ENCODE assay signal across 20 mouse cellular contexts in the genomic region with DNA sequence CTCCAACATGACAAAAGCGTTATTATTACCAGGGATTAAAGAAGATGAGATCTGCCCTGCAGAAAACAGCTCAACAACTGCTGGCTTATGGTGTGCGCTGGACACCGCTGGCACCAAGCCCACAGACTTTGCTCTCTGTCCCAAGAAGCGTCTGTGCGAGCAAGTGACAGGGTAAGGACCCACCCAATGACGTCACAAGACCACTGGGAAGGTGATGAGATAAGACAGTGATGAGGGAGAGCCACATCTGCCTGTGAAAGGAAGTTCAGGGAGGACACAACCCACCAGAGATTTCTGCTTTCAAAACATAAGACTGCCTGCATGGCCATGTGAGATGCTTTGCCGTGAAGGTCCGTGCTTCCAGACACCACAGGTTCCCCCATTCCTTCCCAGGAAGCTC.
DNase-seq lines count a peak whose midpoint lies in the region; ATAC-seq and TF ChIP-seq lines count a peak whose summit lies in the region.
"Had no signal": no experiment of that assay in that cellular context is flagged by ENCODE, and none has a peak within 500 bp of the region (broad histone marks: within the 10 kb centered on the region; RNA-seq: fewer than 3 reads in every experiment).

No protein-coding gene starts in this region.

- no peak for ATAC-seq in liver, postnatal 0 days
- no peak for ATAC-seq in embryonic facial prominence, embryonic 12.5 days (ENCODE audit: insufficient number of reproducible peaks, insufficient read depth, low FRiP score, low TSS enrichment)
- ATAC-seq: activated CD4-positive, CD25-positive, alpha-beta regulatory T cell, adult 4 months; forebrain, embryonic 14.5 days; midbrain, embryonic 15.5 days; Patski had no signal

- no peaks in the 10 kb centered on the region for H3K27me3 ChIP-seq in liver, postnatal 0 days (ENCODE audit: insufficient read depth, low read length)
- H3K27me3 ChIP-seq in embryonic facial prominence, embryonic 12.5 days, result 0 out of 2 replicates have a peak, but pooled peaks cover 4% of the 10 kb centered on the region
- H3K27me3 ChIP-seq: liver, embryonic 13.5 days; midbrain, embryonic 15.5 days; Patski had no signal

- 58% methylated on average over 8 of the region's 8 CpGs for WGBS in liver, postnatal 0 days (ENCODE audit: insufficient replicate concordance)
- WGBS in embryonic facial prominence, embryonic 12.5 days, result 40% methylated on average over 8 of the region's 8 CpGs

- H3K27ac ChIP-seq in liver, postnatal 0 days (ENCODE audit: low read depth), result no peak overlapping the region
- no peak overlapping the region for H3K27ac ChIP-seq in embryonic facial prominence, embryonic 12.5 days
- H3K27ac ChIP-seq: hindbrain, embryonic 14.5 days; kidney, postnatal 0 days; liver, embryonic 13.5 days; midbrain, embryonic 15.5 days had no signal

- H3K36me3 ChIP-seq in liver, postnatal 0 days (replicated peaks; ENCODE audit: insufficient read depth, low read length), result no peaks in the 10 kb centered on the region
- no peaks in the 10 kb centered on the region for H3K36me3 ChIP-seq in embryonic facial prominence, embryonic 12.5 days
- H3K36me3 ChIP-seq: liver, embryonic 13.5 days; midbrain, embryonic 15.5 days had no signal

- H3K4me2 ChIP-seq in liver, postnatal 0 days (ENCODE audit: low read depth, low read length), result no peak overlapping the region
- H3K4me2 ChIP-seq in embryonic facial prominence, embryonic 12.5 days (replicated peaks), result 0 out of 2 replicates have a peak overlapping the region, but pooled peaks have one; percentile 4
- H3K4me2 ChIP-seq: hindbrain, embryonic 14.5 days; liver, embryonic 13.5 days; midbrain, embryonic 15.5 days had no signal

- no peak overlapping the region for H3K9ac ChIP-seq in liver, postnatal 0 days (replicated peaks)
- H3K9ac ChIP-seq in embryonic facial prominence, embryonic 12.5 days, result no peak overlapping the region
- H3K9ac ChIP-seq: hindbrain, embryonic 14.5 days; liver, embryonic 13.5 days; midbrain, embryonic 15.5 days had no signal

- intact Hi-C loops in gastrocnemius, postnatal 14 days (cut with DNase I; ENCODE audit: low total_unique reads), result no loop called here

- no peak for TF ChIP-seq CTCF in liver, postnatal 0 days (IDR thresholded peaks at IDR 0.05; ENCODE audit: low read depth)

- no peaks in the 10 kb centered on the region for H3K9me3 ChIP-seq in liver, postnatal 0 days (ENCODE audit: low read length)
- no peaks in the 10 kb centered on the region for H3K9me3 ChIP-seq in embryonic facial prominence, embryonic 12.5 days
- H3K9me3 ChIP-seq: liver, embryonic 13.5 days; midbrain, embryonic 15.5 days had no signal

- no peak for TF ChIP-seq EP300 in liver, postnatal 0 days (IDR thresholded peaks at IDR 0.05; ENCODE audit: low read depth)

- no peaks in the 10 kb centered on the region; the same call in 1 of the 2 replicates for H3K4me1 ChIP-seq in liver, postnatal 0 days (ENCODE audit: insufficient read depth)
- H3K4me1 ChIP-seq in embryonic facial prominence, embryonic 12.5 days, result peaks cover 14% of the 10 kb centered on the region
- H3K4me1 ChIP-seq: liver, embryonic 13.5 days had no signal

- peak; percentile 11 for DNase-seq in gastrocnemius, postnatal 10 days
- no peak for DNase-seq in gastrocnemius, postnatal 14 days
- DNase-seq in liver, postnatal 0 days, result peak; percentile 34
- DNase-seq in liver (no peak), MN1 (ENCODE audit: low spot score) (peak; percentile 8)
- DNase-seq in embryo, embryonic 9.5 days (ENCODE audit: extremely low spot score), result no peak
- no peak for DNase-seq in spleen, adult 12 weeks (ENCODE audit: low spot score)
- DNase-seq: adrenal gland, postnatal 14 days; cerebellum, adult 2 months; kidney, adult 11 months; layer of hippocampus, postnatal 36 days; liver, embryonic 13.5 days; thymus, postnatal 36 days had no signal

- H3K4me3 ChIP-seq in liver, postnatal 0 days (ENCODE audit: low read depth, low read length), result no peak overlapping the region
- no peak overlapping the region for H3K4me3 ChIP-seq in embryonic facial prominence, embryonic 12.5 days
- H3K4me3 ChIP-seq: liver, embryonic 13.5 days; midbrain, embryonic 15.5 days had no signal

Comparison
In these comparisons a context has a peak if more than half of its experiments do, and no peak if none do; other contexts are left out.
1. DNase-seq: peak in gastrocnemius, postnatal 10 days (single experiment), liver, postnatal 0 days (single experiment) and MN1 (single experiment); none in gastrocnemius, postnatal 14 days (single experiment), liver (single experiment), embryo, embryonic 9.5 days (single experiment) and spleen, adult 12 weeks (single experiment).